Mouse (Mus musculus): Measurements from ENCODE around the gene Dhx35. TPM values are rescaled to one million over a fixed set of nuclear protein-coding genes. Genes with fewer than 3 reads are reported as not detected.
A peak's percentile ranks its signal among the peaks of the same experiment; 100 is the strongest.

The Dhx35 gene
- total RNA-seq, 1 experiment = 25.5 TPM

GRCm38 (mm10) chr2:158863341-158864125 lies 68.9 kb downstream of the Dhx35 start:
- Histone ChIP-seq H3K4me1 (ENCODE audit: control insufficient read depth in 2 of 2, insufficient read depth in 2 of 2, low read length in 2 of 2, poor library complexity in 1 of 2) (no peaks in the 10 kb centered on the region), H3K36me3 (ENCODE audit: control insufficient read depth, insufficient read depth, low read length, poor library complexity, severe bottlenecking) (peaks cover 3% of the 10 kb centered on the region; the same call in 1 of the 2 replicates), H3K4me3 (ENCODE audit: insufficient read depth in 1 of 2, low read depth in 1 of 2, low read length in 2 of 2, poor library complexity in 1 of 2, severe bottlenecking in 1 of 2) (no peak overlapping the region), H3K9me3 (ENCODE audit: control insufficient read depth, insufficient read depth, low read depth, low read length) (no peaks in the 10 kb centered on the region), H3K27ac (ENCODE audit: insufficient read depth, low read depth, low read length, poor library complexity, severe bottlenecking) (no peak overlapping the region), H3K9ac (ENCODE audit: insufficient read depth, low read depth, low read length, poor library complexity, severe bottlenecking) (no peak overlapping the region)
- DNase-seq (ENCODE audit: low read depth, low spot score) = peak; percentile 83
- TF ChIP-seq HCFC1 (IDR thresholded peaks at IDR 0.05; ENCODE audit: borderline replicate concordance, insufficient read depth, low read length) = no peak
- TF ChIP-seq ZC3H11A (IDR thresholded peaks at IDR 0.05; ENCODE audit: borderline replicate concordance, low read depth, low read length) = peak; percentile 59; the same call in 1 of the 2 replicates
- in situ Hi-C loops (cut with MboI; ENCODE audit: low sequenced_read_pairs in 2 of 2, unreplicated experiment in 2 of 2) = no loop called here

- in situ Hi-C loops (cut with MboI; ENCODE audit: low sequenced_read_pairs in 2 of 2, unreplicated experiment in 2 of 2) = no loop called here
These were observed 69.5 kb downstream of the Dhx35 start for GRCm38 (mm10) chr2:158864126-158864458.

GRCm38 (mm10) chr2:158865358-158865757 lies 70.8 kb downstream of the Dhx35 start:
- TF ChIP-seq ZNF384 (IDR thresholded peaks at IDR 0.05; ENCODE audit: low read depth, low read length) (no peak), CHD2 (IDR thresholded peaks at IDR 0.05; ENCODE audit: low read depth, low read length) (no peak), ZC3H11A (IDR thresholded peaks at IDR 0.05; ENCODE audit: borderline replicate concordance, low read depth, low read length) (peak; percentile 34; the same call in 1 of the 2 replicates)
- Histone ChIP-seq H3K9me3 (ENCODE audit: control insufficient read depth, insufficient read depth, low read depth, low read length) (no peaks in the 10 kb centered on the region), H3K27ac (ENCODE audit: insufficient read depth, low read depth, low read length, poor library complexity, severe bottlenecking) (no peak overlapping the region), H3K4me3 (ENCODE audit: insufficient read depth in 1 of 2, low read depth in 1 of 2, low read length in 2 of 2, poor library complexity in 1 of 2, severe bottlenecking in 1 of 2) (no peak overlapping the region), H3K4me1 (ENCODE audit: control insufficient read depth in 2 of 2, insufficient read depth in 2 of 2, low read length in 2 of 2, poor library complexity in 1 of 2) (peaks cover 0 to 2% of the 10 kb centered on the region in 2 experiments; a peak in 1 of 4 replicates), H3K36me3 (ENCODE audit: control insufficient read depth, insufficient read depth, low read length, poor library complexity, severe bottlenecking) (no peaks in the 10 kb centered on the region), H3K9ac (ENCODE audit: insufficient read depth, low read depth, low read length, poor library complexity, severe bottlenecking) (no peak overlapping the region)
- in situ Hi-C loops (cut with MboI; ENCODE audit: low sequenced_read_pairs in 2 of 2, unreplicated experiment in 2 of 2) = no loop called here
- peak; percentile 80 for DNase-seq (ENCODE audit: low read depth, low spot score)

More at GRCm38 (mm10) chr2:158864126-158864458, 69.5 kb downstream of the Dhx35 start:
- DNase-seq (ENCODE audit: low read depth, low spot score) = no peak
- Histone ChIP-seq H3K4me3 (ENCODE audit: insufficient read depth in 1 of 2, low read depth in 1 of 2, low read length in 2 of 2, poor library complexity in 1 of 2, severe bottlenecking in 1 of 2) (no peak overlapping the region), H3K9ac (ENCODE audit: insufficient read depth, low read depth, low read length, poor library complexity, severe bottlenecking) (no peak overlapping the region), H3K9me3 (ENCODE audit: control insufficient read depth, insufficient read depth, low read depth, low read length) (no peaks in the 10 kb centered on the region), H3K4me1 (ENCODE audit: control insufficient read depth in 2 of 2, insufficient read depth in 2 of 2, low read length in 2 of 2, poor library complexity in 1 of 2) (no peaks in the 10 kb centered on the region), H3K36me3 (ENCODE audit: control insufficient read depth, insufficient read depth, low read length, poor library complexity, severe bottlenecking) (peaks cover under 1% of the 10 kb centered on the region; the same call in 1 of the 2 replicates), H3K27ac (ENCODE audit: insufficient read depth, low read depth, low read length, poor library complexity, severe bottlenecking) (no peak overlapping the region)
- no peak for TF ChIP-seq HCFC1 (IDR thresholded peaks at IDR 0.05; ENCODE audit: borderline replicate concordance, insufficient read depth, low read length)
- no peak for TF ChIP-seq CHD2 (IDR thresholded peaks at IDR 0.05; ENCODE audit: low read depth, low read length)
- TF ChIP-seq ZC3H11A (IDR thresholded peaks at IDR 0.05; ENCODE audit: borderline replicate concordance, low read depth, low read length) = no peak
- no peak for TF ChIP-seq ZNF384 (IDR thresholded peaks at IDR 0.05; ENCODE audit: low read depth, low read length)
- no peak for TF ChIP-seq MAFK (IDR thresholded peaks at IDR 0.05; ENCODE audit: insufficient read depth, low read depth, low read length)

GRCm38 (mm10) chr2:158886571-158886970 lies 92.0 kb downstream of the Dhx35 start:
- no peak overlapping the region for H3K4me3 ChIP-seq (ENCODE audit: insufficient read depth in 1 of 2, low read depth in 1 of 2, low read length in 2 of 2, poor library complexity in 1 of 2, severe bottlenecking in 1 of 2)
- H3K4me1 ChIP-seq (ENCODE audit: control insufficient read depth in 2 of 2, insufficient read depth in 2 of 2, low read length in 2 of 2, poor library complexity in 1 of 2) = no peaks in the 10 kb centered on the region
- H3K9me3 ChIP-seq (ENCODE audit: control insufficient read depth, insufficient read depth, low read depth, low read length) = no peaks in the 10 kb centered on the region
- no peak overlapping the region for H3K27ac ChIP-seq (ENCODE audit: insufficient read depth, low read depth, low read length, poor library complexity, severe bottlenecking)
- in situ Hi-C loops (cut with MboI; ENCODE audit: low sequenced_read_pairs in 2 of 2, unreplicated experiment in 2 of 2) = no loop called here
- H3K36me3 ChIP-seq (ENCODE audit: control insufficient read depth, insufficient read depth, low read length, poor library complexity, severe bottlenecking) = no peaks in the 10 kb centered on the region
- TF ChIP-seq MAFK (IDR thresholded peaks at IDR 0.05; ENCODE audit: insufficient read depth, low read depth, low read length) (no peak), ZNF384 (IDR thresholded peaks at IDR 0.05; ENCODE audit: low read depth, low read length) (no peak), CHD2 (IDR thresholded peaks at IDR 0.05; ENCODE audit: low read depth, low read length) (no peak), ZC3H11A (IDR thresholded peaks at IDR 0.05; ENCODE audit: borderline replicate concordance, low read depth, low read length) (no peak), HCFC1 (IDR thresholded peaks at IDR 0.05; ENCODE audit: borderline replicate concordance, insufficient read depth, low read length) (no peak)
- peak; percentile 51 for DNase-seq (ENCODE audit: low read depth, low spot score)
- H3K9ac ChIP-seq (ENCODE audit: insufficient read depth, low read depth, low read length, poor library complexity, severe bottlenecking) = no peak overlapping the region
